Mouse (Mus musculus): ENCODE measurements at regions not wholly inside any gene's neighbourhood (a gene's known extent, or its start where the extent isn't known, plus 50 kb on each side); places are given as distances from the start of the nearest gene placed in this dataset.

DNA sequence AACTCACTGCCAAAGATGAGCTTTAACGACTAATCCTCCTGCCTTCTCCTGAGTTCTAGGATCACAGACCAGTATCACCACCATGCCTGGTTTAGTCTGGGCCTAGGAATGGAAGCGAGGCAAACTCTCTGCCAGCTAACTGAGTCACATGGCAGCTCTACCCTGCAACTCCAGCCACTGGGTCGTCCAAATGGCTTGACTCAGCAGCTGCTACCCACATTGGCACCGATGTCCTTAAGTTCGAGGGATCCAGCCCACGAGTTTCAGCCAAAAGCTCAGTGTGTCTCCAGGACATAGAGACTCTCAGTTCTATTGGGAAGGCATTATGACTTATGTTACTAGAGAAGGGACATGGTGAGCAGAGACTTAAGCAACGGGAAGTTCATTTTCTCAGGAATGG is 107.8 kb upstream of the Id4 start:
- no peak for TF ChIP-seq POLR2A (IDR thresholded peaks at IDR 0.05; ENCODE audit: low read depth, low read length)
- TF ChIP-seq CTCF (IDR thresholded peaks at IDR 0.05; ENCODE audit: extremely low read depth, insufficient read length, insufficient replicate concordance, low read depth, low read length) = no peak

Data from small intestine, adult 2 months (tissue).